Mouse (Mus musculus) liver, embryonic 15.5 days (tissue): ENCODE measurements at regions not wholly inside any gene's neighbourhood (a gene's known extent, or its start where the extent isn't known, plus 50 kb on each side); places are given as distances from the start of the nearest gene placed in this dataset.

Source experiments
- ATAC-seq: fragments of 200-750 bp; cut with Nextera tagmentation; 2 replicates; pipeline ENCODE4 v1.8.0; 2017; ENCODE audit warnings: moderate number of reproducible peaks, mild to moderate bottlenecking, moderate library complexity; ENCODE audit not compliant: insufficient read depth
- H3K27ac ChIP-seq: fragments of 300-500 bp; sonication (generic); replicated peaks from 2 replicates; pipeline ENCODE4 v1.5.1; 2015; ENCODE audit warnings: mild to moderate bottlenecking, inconsistent platforms
- H3K27me3 ChIP-seq: fragments of 300-500 bp; sonication (generic); 2 replicates; pipeline ENCODE4 v1.6.1; 2015; ENCODE audit warnings: mild to moderate bottlenecking, inconsistent platforms
- H3K36me3 ChIP-seq: fragments of 300-500 bp; sonication (generic); replicated peaks from 2 replicates; pipeline ENCODE4 v1.6.1; 2015; ENCODE audit warnings: moderate library complexity, mild to moderate bottlenecking, inconsistent platforms
- H3K4me1 ChIP-seq: fragments of 300-500 bp; sonication (generic); replicated peaks from 2 replicates; pipeline ENCODE4 v1.6.1; 2015; ENCODE audit warnings: inconsistent platforms
- H3K4me2 ChIP-seq: fragments of 300-500 bp; sonication (generic); 2 replicates; pipeline ENCODE4 v1.6.1; 2015; ENCODE audit warnings: moderate library complexity, mild to moderate bottlenecking, inconsistent platforms
- H3K4me3 ChIP-seq: fragments of 300-500 bp; sonication (generic); replicated peaks from 2 replicates; pipeline ENCODE4 v1.5.1; 2015; ENCODE audit warnings: mild to moderate bottlenecking, inconsistent platforms
- H3K9ac ChIP-seq: fragments of 300-500 bp; sonication (generic); 2 replicates; pipeline ENCODE4 v1.6.1; 2015; ENCODE audit warnings: moderate library complexity, mild to moderate bottlenecking, inconsistent platforms
- H3K9me3 ChIP-seq: fragments of 300-500 bp; sonication (generic); replicated peaks from 2 replicates; pipeline ENCODE4 v1.6.1; 2016; ENCODE audit warnings: inconsistent platforms
- WGBS: fragments of 180-500 bp; shearing (Covaris S2); methylation state at CpG from one replicate; pipeline ENCODE4 v1.1.7; 2015; ENCODE audit warnings: mixed read lengths; ENCODE audit not compliant: insufficient replicate concordance; 5-methylcytosine and 5-hydroxymethylcytosine counted together

DNA sequence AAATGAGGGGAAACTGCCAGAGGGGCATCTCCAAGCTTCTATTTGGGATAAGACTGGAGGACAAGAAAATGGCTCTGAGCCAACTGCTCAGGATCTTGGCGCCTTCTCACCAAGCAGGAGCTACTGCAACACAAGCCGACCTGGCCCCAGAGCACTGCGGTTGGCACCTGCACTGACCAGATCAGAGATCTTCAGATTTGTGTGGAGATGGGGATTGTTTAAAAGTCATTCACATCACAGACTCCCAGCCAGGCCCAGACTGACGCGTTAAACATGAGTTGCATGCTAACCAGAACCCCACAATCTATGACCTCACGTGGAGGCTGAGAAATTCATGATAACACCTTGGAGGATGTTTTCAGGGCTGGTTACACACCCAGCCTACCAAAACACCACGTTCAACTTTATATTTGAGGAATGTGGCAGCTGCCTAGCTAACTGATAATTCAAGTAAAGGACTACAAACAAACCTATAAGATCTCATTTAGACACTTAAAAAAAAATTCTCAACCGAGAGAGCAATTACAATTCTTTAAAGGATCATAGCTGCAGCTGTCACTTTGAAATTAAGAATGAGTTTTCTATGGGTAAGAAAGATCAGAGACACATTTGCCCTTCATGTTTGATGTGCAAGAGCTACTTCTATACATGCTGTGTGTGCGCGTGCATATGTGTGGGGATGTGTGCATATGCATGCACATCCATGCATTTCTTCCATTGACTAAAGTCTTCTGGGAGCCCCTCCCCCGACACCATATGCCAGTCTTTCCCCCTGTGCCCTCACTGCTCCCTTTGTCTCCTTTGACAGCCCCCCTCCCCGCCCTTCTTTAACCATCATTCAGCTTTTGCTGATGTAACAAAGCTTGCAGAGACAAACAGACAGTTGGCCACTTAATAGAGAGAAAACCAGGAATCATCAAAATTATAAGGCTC is 484.8 kb upstream of the Cited2 start:
- Histone ChIP-seq H3K9ac (no peak overlapping the region), H3K4me3 (no peak overlapping the region), H3K9me3 (no peaks in the 10 kb centered on the region), H3K4me1 (no peaks in the 10 kb centered on the region), H3K27ac (no peak overlapping the region), H3K36me3 (no peaks in the 10 kb centered on the region), H3K4me2 (no peak overlapping the region), H3K27me3 (no peaks in the 10 kb centered on the region)
- 62% methylated on average over 12 of the region's 12 CpGs for WGBS
- no peak for ATAC-seq

- H3K9me3 ChIP-seq: no peaks in the 10 kb centered on the region
- H3K4me3 ChIP-seq: no peak overlapping the region
- H3K27me3 ChIP-seq: no peaks in the 10 kb centered on the region
- 50% methylated on average over 2 of the region's 2 CpGs for WGBS
- H3K27ac ChIP-seq: no peak overlapping the region
- no peak overlapping the region for H3K4me2 ChIP-seq
- no peak overlapping the region for H3K9ac ChIP-seq
- no peaks in the 10 kb centered on the region for H3K36me3 ChIP-seq
- H3K4me1 ChIP-seq: no peaks in the 10 kb centered on the region
- no peak for ATAC-seq
Observed at GRCm38 (mm10) chr10:17248270-17248669, 474.7 kb upstream of the Cited2 start.

- Histone ChIP-seq H3K27me3 (no peaks in the 10 kb centered on the region), H3K4me3 (no peak overlapping the region), H3K9ac (no peak overlapping the region), H3K27ac (no peak overlapping the region), H3K36me3 (no peaks in the 10 kb centered on the region), H3K9me3 (no peaks in the 10 kb centered on the region), H3K4me2 (no peak overlapping the region), H3K4me1 (no peaks in the 10 kb centered on the region)
- 65% methylated on average over 4 of the region's 4 CpGs for WGBS
- no peak for ATAC-seq
Observed at GRCm38 (mm10) chr10:17253040-17253439, 470.0 kb upstream of the Cited2 start.

DNA sequence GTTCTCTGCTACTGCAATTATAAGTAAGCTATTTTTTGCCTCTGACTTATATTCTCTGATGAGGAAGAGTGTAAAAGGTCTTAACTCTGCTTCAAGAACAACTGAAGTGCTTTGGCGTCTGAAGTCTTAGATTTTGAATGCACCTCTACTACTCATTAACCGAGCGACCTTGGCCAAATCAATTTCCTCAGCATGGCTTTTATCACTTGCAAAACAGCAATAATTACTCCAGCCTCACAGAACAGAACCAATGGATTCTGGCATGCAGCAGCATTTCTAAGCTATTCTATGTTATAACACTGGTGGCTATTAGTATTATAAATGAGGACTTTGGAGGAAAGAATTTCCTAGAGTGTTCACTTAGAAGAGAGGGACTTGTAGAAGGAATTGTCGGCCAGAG is 462.9 kb upstream of the Cited2 start:
- Histone ChIP-seq H3K4me1 (no peaks in the 10 kb centered on the region), H3K36me3 (no peaks in the 10 kb centered on the region), H3K9me3 (no peaks in the 10 kb centered on the region), H3K4me3 (no peak overlapping the region), H3K27me3 (no peaks in the 10 kb centered on the region), H3K27ac (no peak overlapping the region), H3K4me2 (no peak overlapping the region), H3K9ac (no peak overlapping the region)
- WGBS: 57% methylated on average over 4 of the region's 4 CpGs
- no peak for ATAC-seq

DNA sequence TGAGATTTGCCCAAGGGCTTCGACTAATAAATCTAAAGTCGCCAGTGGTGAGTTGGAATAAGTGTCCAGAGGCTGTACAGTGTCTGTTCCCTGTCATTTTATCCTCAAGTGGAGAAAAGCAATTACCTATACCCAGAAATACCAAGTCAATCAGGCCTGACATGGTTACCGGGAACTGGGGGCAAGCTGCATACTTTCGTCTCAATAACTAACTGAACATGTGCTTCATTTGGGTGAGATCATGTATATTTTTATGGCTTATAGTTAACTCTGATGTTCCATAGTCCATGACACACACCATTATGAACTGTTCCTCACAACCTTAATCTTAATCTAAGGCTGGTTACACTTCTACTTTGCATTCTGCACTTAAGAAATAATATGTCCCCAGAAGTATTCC is 462.4 kb upstream of the Cited2 start:
- no peak for ATAC-seq

GRCm38 (mm10) chr10:17261192-17261824 is 461.7 kb upstream of the Cited2 start:
- Histone ChIP-seq H3K27me3 (no peaks in the 10 kb centered on the region), H3K9ac (no peak overlapping the region), H3K4me1 (no peaks in the 10 kb centered on the region), H3K9me3 (no peaks in the 10 kb centered on the region), H3K4me2 (no peak overlapping the region), H3K4me3 (no peak overlapping the region), H3K36me3 (no peaks in the 10 kb centered on the region), H3K27ac (no peak overlapping the region)
- whole genome bisulfite sequencing: 52% methylated on average over 4 of the region's 4 CpGs
- no peak for ATAC-seq

More for the DNA sequence above, 462.4 kb upstream of the Cited2 start:
- Histone ChIP-seq H3K4me1 (no peaks in the 10 kb centered on the region), H3K9me3 (no peaks in the 10 kb centered on the region), H3K36me3 (no peaks in the 10 kb centered on the region), H3K4me3 (no peak overlapping the region), H3K9ac (no peak overlapping the region), H3K27ac (no peak overlapping the region), H3K27me3 (no peaks in the 10 kb centered on the region), H3K4me2 (no peak overlapping the region)
- 60% methylated on average over 4 of the region's 4 CpGs for WGBS

DNA sequence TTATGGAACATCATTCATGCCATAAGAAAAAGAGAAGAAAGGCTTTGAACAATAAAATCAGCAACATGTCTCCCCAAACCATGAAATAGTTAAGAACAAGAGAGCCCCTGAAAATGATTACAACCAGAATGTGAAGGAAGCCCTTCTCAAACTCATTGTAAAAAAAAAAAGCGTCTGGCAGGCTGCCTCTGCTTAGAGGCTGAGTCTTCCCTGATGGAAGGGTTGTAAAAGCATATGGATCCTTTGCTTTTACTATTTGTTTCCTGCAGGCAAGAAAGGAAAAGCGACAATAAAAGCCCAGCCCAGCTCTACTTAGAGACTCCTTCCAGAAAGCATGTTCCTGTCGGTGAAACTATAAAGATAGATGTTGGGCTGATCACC is 461.2 kb upstream of the Cited2 start:
- H3K9ac ChIP-seq: no peak overlapping the region
- no peak for ATAC-seq

DNA sequence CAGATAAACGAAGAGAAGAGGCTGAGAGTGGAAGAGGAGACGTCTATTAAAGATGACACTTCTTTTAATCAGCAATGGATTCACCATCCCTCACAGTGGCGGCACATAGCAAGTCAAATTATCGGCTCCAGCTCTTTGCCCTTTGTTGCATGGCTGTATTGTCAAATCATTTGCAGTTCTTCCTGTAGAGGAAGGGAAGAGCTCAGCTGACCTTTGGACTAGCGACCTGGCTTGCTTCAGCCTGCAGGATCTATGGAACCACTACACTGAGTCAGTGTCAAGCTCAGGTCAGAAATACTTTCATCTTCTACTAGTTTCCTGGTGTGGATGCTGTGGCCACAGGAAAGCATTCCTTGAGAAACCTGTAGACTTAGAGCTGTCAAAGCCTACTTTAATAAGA is 450.4 kb upstream of the Cited2 start:
- no peak overlapping the region for H3K4me3 ChIP-seq
- H3K9ac ChIP-seq: no peak overlapping the region
- no peak overlapping the region for H3K27ac ChIP-seq
- no peaks in the 10 kb centered on the region for H3K36me3 ChIP-seq
- H3K4me1 ChIP-seq: no peaks in the 10 kb centered on the region
- no peaks in the 10 kb centered on the region for H3K9me3 ChIP-seq
- H3K4me2 ChIP-seq: no peak overlapping the region
- ATAC-seq: no peak
- H3K27me3 ChIP-seq: no peaks in the 10 kb centered on the region
- WGBS: 46% methylated on average over 5 of the region's 5 CpGs

More for the DNA sequence above, 461.2 kb upstream of the Cited2 start:
- H3K9me3 ChIP-seq: no peaks in the 10 kb centered on the region
- no peaks in the 10 kb centered on the region for H3K27me3 ChIP-seq
- H3K4me3 ChIP-seq: no peak overlapping the region
- H3K4me1 ChIP-seq: no peaks in the 10 kb centered on the region
- no peak overlapping the region for H3K27ac ChIP-seq
- H3K4me2 ChIP-seq: no peak overlapping the region
- H3K36me3 ChIP-seq: no peaks in the 10 kb centered on the region
- 40% methylated on average over 3 of the region's 3 CpGs for WGBS

DNA sequence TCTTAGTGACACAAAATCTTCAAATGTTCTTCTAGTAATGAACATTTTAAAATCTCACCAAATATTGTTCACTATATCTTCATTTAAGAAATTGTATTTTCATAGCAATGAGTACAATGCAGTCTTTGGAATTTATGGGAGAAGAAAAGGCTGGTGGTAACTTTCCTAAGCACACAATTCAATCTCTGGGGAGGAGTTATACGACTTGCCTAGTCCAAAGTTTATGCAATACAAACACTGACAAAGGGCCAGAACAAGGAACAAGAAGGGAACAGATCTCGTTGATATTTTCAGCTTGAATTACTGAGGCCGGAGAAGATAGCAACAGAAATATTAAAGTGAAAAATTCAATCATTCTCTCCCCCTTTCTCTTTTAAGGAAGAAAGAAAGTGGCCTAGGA is 449.2 kb upstream of the Cited2 start:
- ATAC-seq: no peak
- H3K36me3 ChIP-seq: no peaks in the 10 kb centered on the region
- 49% methylated on average over 3 of the region's 3 CpGs for WGBS
- H3K4me3 ChIP-seq: no peak overlapping the region
- no peaks in the 10 kb centered on the region for H3K27me3 ChIP-seq
- H3K9ac ChIP-seq: no peak overlapping the region
- H3K9me3 ChIP-seq: no peaks in the 10 kb centered on the region
- H3K4me2 ChIP-seq: no peak overlapping the region
- H3K27ac ChIP-seq: no peak overlapping the region
- H3K4me1 ChIP-seq: no peaks in the 10 kb centered on the region

DNA sequence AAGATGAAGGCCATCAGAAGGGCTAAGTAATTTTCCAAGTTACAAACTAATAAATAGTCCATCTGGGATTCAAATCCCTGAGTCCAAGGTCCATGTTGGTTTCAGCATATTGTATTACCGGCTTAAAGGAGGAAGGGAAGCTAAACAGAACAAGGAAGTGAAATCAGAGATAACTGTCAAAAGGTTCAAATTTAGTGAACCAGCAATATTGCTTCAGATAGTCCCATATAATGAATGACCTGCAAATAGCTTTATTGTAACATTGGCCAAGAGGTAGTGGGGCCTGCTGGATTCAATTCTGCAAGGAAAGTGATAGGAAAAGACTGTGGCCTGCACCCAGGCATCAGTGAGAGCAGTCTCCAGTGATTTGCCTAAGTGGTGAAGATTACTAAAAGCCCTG is 447.8 kb upstream of the Cited2 start:
- Histone ChIP-seq H3K27ac (no peak overlapping the region), H3K36me3 (no peaks in the 10 kb centered on the region), H3K4me3 (no peak overlapping the region), H3K9ac (no peak overlapping the region), H3K4me2 (no peak overlapping the region), H3K4me1 (no peaks in the 10 kb centered on the region), H3K9me3 (no peaks in the 10 kb centered on the region), H3K27me3 (no peaks in the 10 kb centered on the region)
- 43% methylated on average over 1 of the region's 1 CpGs for WGBS
- ATAC-seq: no peak

DNA sequence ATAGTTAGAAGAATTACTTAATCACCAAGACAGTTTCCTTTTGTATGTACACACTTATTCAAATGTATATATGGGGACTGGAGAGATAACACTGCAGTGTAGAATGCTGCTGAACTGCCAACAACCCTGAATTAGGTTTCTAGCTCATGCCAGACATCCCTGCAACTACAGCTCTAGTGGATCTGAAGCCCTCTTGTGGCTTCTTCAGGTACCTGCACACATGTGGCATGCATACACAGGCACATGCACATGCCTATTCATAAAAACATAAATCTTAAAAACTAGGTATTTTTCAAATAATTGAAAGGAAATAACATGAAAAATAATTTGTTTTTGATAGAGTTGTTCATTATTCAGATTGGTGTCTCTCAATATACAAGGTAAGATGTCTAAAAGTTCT is 445.1 kb upstream of the Cited2 start:
- no peaks in the 10 kb centered on the region for H3K27me3 ChIP-seq
- H3K9ac ChIP-seq: no peak overlapping the region
- H3K9me3 ChIP-seq: no peaks in the 10 kb centered on the region
- no peaks in the 10 kb centered on the region for H3K36me3 ChIP-seq
- H3K4me3 ChIP-seq: no peak overlapping the region
- H3K4me2 ChIP-seq: no peak overlapping the region
- no peaks in the 10 kb centered on the region for H3K4me1 ChIP-seq
- ATAC-seq: no peak
- H3K27ac ChIP-seq: no peak overlapping the region
